Mouse (Mus musculus): ENCODE results near the gene Atp1a4. TPM values are rescaled to one million over a fixed set of nuclear protein-coding genes. Genes with fewer than 3 reads are reported as not detected.

The Atp1a4 gene
- total RNA-seq, 2 experiments from 2014 or later = not detected

- no peak for DNase-seq (ENCODE audit: low spot score in 2 of 2)
- intact Hi-C loops (cut with DNase I) = no loop called here
Observed at GRCm38 (mm10) chr1:172201967-172202880, 56.0 kb downstream of the Atp1a4 start.

GRCm38 (mm10) chr1:172200871-172201447, 57.3 kb downstream of the Atp1a4 start:
- peak; percentile 84 to 92 for DNase-seq (ENCODE audit: low spot score in 2 of 2)
- intact Hi-C loops (cut with DNase I) = no loop called here

GRCm38 (mm10) chr1:172200161-172200560, 58.1 kb downstream of the Atp1a4 start:
- intact Hi-C loops (cut with DNase I) = no loop called here
- no peak for DNase-seq (ENCODE audit: low spot score in 2 of 2)

GRCm38 (mm10) chr1:172198996-172199395, 59.2 kb downstream of the Atp1a4 start:
- no peak for DNase-seq (ENCODE audit: low spot score in 2 of 2)
- intact Hi-C loops (cut with DNase I) = no loop called here

- DNase-seq (ENCODE audit: low spot score in 2 of 2) = no peak
- intact Hi-C loops (cut with DNase I) = no loop called here
Observed at GRCm38 (mm10) chr1:172198316-172198715, 59.9 kb downstream of the Atp1a4 start.

GRCm38 (mm10) chr1:172197851-172198250, 60.4 kb downstream of the Atp1a4 start:
- DNase-seq (ENCODE audit: low spot score in 2 of 2) = no peak
- intact Hi-C loops (cut with DNase I) = no loop called here

- intact Hi-C loops (cut with DNase I) = no loop called here
- no peak for DNase-seq (ENCODE audit: low spot score in 2 of 2)
Observed at GRCm38 (mm10) chr1:172197146-172197545, 61.1 kb downstream of the Atp1a4 start.

- intact Hi-C loops (cut with DNase I) = no loop called here
- DNase-seq (ENCODE audit: low spot score in 2 of 2) = no peak
Observed at GRCm38 (mm10) chr1:172194435-172194834, 63.8 kb downstream of the Atp1a4 start.

- intact Hi-C loops (cut with DNase I) = no loop called here
- no peak for DNase-seq (ENCODE audit: low spot score in 2 of 2)
Observed at GRCm38 (mm10) chr1:172192217-172192616, 66.0 kb downstream of the Atp1a4 start.

- intact Hi-C loops (cut with DNase I) = no loop called here
Observed at GRCm38 (mm10) chr1:172191578-172191977, 66.6 kb downstream of the Atp1a4 start.

GRCm38 (mm10) chr1:172188891-172189290, 69.3 kb downstream of the Atp1a4 start:
- intact Hi-C loops (cut with DNase I) = no loop called here
- no peak for DNase-seq (ENCODE audit: low spot score in 2 of 2)

More at GRCm38 (mm10) chr1:172191578-172191977, 66.6 kb downstream of the Atp1a4 start:
- no peak for DNase-seq (ENCODE audit: low spot score in 2 of 2)

- no peak for DNase-seq (ENCODE audit: low spot score in 2 of 2)
- intact Hi-C loops (cut with DNase I) = no loop called here
Observed at GRCm38 (mm10) chr1:172186401-172187289, 71.6 kb downstream of the Atp1a4 start.

- no peak for DNase-seq (ENCODE audit: low spot score in 2 of 2)
- intact Hi-C loops (cut with DNase I) = no loop called here
Observed at GRCm38 (mm10) chr1:172183915-172184314, 74.3 kb downstream of the Atp1a4 start.

GRCm38 (mm10) chr1:172183056-172183455, 75.2 kb downstream of the Atp1a4 start:
- DNase-seq (ENCODE audit: low spot score in 2 of 2) = no peak
- intact Hi-C loops (cut with DNase I) = no loop called here

GRCm38 (mm10) chr1:172181777-172182176, 76.4 kb downstream of the Atp1a4 start:
- intact Hi-C loops (cut with DNase I) = no loop called here
- no peak for DNase-seq (ENCODE audit: low spot score in 2 of 2)

- no peak for DNase-seq (ENCODE audit: low spot score in 2 of 2)
- intact Hi-C loops (cut with DNase I) = no loop called here
Observed at GRCm38 (mm10) chr1:172180881-172181280, 77.3 kb downstream of the Atp1a4 start.

- intact Hi-C loops (cut with DNase I) = no loop called here
Observed at GRCm38 (mm10) chr1:172179102-172179501, 79.1 kb downstream of the Atp1a4 start.

GRCm38 (mm10) chr1:172177791-172178190, 80.4 kb downstream of the Atp1a4 start:
- intact Hi-C loops (cut with DNase I) = no loop called here

More at GRCm38 (mm10) chr1:172179102-172179501, 79.1 kb downstream of the Atp1a4 start:
- DNase-seq (ENCODE audit: low spot score in 2 of 2) = no peak

More at GRCm38 (mm10) chr1:172177791-172178190, 80.4 kb downstream of the Atp1a4 start:
- no peak for DNase-seq (ENCODE audit: low spot score in 2 of 2)
